Mouse (Mus musculus) erythroblast, embryonic 14.5 days (primary cell): Measurements from ENCODE around the gene Mansc1.

Experiments
- GATA1 ChIP-seq: IDR thresholded peaks from 2 replicates; pipeline ENCODE4 v1.6.1; 2012; ENCODE audit warnings: low read length, inconsistent platforms, mixed read lengths
- TAL1 ChIP-seq: IDR thresholded peaks from 3 replicates; pipeline ENCODE4 v1.6.1; 2012; ENCODE audit warnings: low read length, inconsistent platforms, mixed read lengths

- TF ChIP-seq GATA1: no peak
- no peak for TF ChIP-seq TAL1
Measured at GRCm38 (mm10) chr6:134599239-134599638, 33.0 kb downstream of the Mansc1 start.
